Mouse (Mus musculus) spleen, postnatal 4 days (tissue): ENCODE measurements around the gene Yipf7.

Experiments used
- DNase-seq, 2 experiments: peaks; one replicate each; pipeline ENCODE4 v3.0.0; 2022; ENCODE audit warnings: low spot score in 2 of 2

The Yipf7 gene

DNA sequence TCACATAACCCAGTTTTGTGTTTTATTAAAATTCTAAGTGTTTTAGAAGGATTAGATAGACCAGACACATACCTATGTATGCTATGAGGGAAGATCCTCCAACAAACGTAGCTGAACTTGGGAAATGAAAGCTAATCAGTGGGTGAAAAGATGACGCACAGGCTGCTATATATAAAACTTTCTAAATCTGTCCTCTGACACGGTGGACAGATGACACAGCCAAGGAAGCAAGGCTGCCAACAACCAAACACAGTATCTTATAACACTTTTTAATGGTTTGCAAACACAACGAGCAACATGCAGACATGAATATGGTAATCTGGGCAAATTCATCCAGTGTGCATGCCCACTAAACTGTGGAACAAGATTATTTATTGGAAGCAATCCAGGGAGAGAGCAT is at the start of gene Yipf7:
Gene Yipf7 (minus strand): TSS at position 160 of the 400 bp plus-strand sequence.
- DNase-seq = no peak

DNA sequence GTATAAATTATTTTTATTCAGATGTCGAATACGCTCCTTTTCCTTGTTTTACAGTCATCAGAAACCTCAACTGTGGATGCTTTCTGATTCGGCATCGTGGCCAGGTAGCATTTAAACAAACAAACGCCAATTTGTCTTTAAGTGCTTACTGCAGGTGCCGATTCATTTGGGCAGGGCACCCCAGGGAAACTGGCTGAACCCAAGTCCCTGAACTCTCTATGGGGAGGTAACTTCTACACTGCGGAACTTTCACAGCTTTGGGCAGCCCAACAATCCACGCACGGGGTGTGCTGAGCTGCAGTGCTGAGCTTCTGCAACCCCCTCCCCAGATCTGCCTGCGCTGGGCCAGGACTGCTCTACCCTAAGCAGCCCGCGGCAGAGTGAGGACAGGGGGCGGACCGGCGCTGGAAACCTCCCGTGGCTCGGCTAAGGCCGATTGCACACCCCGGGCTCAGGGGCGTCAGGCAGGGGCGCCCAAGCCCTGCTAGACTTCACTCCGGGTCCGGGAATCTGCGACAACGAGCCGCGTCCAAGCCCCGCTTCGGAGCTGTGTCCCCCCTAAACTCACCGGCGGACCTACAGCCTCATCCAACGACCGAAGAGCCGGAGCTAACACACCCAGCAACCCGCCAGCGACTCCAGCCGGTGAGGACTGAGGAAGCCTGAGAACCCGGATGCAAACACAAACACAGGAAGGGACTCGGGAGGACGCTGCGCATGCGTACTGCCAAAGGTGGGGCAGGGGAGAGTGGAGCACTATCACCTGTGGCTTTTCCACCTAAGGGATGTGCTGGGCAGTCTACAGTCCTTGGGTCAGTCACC is 49.4 kb upstream of the Yipf7 start, which contains the start of gene Gnpda2:
Gene Gnpda2 (minus strand): TSS at position 701 of the 822 bp plus-strand sequence.
- DNase-seq = peak; percentile 74 to 86

DNA sequence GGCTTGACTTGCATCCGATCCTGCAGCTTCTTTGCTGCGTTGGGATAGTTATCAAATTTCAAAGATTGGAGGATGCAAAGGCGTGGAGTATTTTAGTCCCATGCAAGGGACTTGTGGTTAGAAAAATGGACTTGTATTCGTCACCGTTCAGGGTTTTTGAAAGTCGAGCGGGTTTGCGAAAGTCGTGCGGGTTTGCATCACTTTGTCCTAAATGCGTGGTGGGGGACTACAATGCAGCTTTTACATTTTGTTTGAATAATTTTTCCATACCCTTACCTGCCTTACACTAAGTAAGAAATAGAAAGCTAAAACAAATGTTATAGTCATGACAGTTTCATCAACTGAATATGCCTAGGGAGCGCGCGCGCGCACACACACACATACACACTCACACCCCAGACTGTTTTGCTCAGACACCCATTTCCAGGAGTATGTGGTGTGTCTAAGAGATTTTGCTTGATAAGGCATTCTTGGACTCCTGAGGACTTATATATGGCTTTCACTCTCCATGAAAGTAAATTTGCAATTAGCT is 15.0 kb upstream of the Yipf7 start:
- DNase-seq = no peak

DNA sequence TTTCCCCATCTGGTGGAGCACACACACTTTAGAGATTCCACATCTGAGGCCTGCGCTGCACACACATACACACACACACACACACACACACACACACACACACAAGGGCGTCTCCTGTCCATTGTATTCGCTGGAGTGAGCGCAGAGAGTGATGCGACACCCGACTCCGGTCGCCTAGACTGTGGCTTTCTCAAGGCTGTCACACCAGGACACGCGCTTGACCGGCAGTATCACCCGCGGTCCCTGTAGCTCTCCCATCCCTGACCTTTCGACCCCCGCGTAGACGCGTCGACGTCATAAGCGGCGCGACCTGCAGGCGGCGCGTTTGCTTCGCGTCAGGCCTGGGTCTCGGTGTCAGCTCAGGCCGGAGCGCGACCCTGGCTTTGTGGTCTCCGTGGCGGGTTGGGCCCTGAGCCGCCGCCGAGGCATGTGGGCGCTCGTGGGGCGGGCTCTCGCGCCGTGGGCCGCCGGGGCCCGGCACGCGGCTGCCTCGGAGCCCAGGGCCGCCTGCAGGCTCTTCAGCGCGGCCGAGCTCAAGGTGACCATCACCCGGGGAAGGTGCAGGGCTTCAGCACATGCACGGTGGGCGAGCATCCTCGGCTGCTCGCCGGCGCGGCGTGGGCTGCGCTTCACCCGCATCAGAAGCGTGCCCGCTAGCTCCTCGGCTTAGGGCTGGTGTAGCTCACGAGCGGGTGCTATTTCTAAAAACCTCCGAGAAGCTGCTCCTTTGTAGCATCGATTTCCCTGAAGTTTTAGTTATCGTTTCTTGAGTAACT is 14.4 kb upstream of the Yipf7 start, which contains the start of gene Guf1:
Gene Guf1 (plus strand): TSS at position 296 of the 776 bp plus-strand sequence.
- DNase-seq = peak; percentile 89 to 95

DNA sequence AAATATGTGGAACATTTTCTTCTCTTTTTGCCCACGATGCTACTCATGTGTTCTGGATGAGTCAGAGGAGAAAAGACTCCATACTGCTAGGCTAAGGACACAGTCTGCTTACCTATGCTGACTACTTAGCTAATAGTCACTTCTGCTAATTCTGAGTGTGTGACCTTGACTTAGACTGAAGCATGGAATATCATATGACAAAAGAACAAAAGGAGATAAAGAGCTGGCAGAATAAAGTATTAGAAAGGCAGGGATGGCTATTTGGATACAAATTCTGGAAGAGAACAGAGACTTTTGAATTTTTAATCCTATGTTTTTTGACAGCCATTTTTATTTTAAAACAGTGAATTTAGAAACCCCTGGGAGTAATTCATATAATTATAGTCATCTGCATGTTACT is 768 bp downstream of the Yipf7 start:
- no peak for DNase-seq

DNA sequence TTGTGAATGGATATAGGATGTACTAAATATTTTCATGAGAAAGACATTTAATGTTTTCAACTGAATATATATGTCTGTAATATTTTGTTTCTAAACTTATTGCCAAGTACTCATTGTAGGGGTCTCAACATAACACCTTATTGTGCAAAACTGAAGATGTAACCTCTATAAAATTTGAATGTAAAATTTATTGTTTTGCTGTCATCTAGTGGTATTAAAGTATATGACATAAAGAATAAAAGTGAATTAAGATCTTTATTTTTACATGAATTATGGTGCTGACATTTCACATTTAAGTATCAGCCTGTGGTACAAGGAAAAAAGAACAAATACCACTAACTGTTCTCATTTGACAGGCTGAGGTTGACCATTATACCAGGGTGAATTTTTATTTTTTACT is 18.5 kb downstream of the Yipf7 start:
- DNase-seq = no peak

DNA sequence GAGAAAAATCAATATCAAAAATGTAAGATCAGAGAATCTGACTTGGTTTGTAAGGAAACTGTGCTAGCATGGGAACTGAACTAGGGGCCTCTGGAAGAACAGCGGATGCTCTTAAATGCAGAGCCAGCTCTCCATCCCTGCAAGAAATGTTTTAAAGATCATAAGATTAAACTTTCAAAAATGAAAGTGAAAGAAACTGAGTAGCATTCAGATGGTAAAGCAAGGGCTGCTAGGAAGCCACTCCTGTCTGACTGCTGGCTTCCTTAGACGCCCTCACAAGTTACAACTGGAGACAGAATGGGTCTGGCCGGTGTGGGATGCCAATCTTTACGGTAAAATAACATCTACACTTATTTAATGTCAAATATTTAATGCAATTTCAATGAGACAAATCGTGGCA is 20.4 kb downstream of the Yipf7 start:
- DNase-seq = no peak

DNA sequence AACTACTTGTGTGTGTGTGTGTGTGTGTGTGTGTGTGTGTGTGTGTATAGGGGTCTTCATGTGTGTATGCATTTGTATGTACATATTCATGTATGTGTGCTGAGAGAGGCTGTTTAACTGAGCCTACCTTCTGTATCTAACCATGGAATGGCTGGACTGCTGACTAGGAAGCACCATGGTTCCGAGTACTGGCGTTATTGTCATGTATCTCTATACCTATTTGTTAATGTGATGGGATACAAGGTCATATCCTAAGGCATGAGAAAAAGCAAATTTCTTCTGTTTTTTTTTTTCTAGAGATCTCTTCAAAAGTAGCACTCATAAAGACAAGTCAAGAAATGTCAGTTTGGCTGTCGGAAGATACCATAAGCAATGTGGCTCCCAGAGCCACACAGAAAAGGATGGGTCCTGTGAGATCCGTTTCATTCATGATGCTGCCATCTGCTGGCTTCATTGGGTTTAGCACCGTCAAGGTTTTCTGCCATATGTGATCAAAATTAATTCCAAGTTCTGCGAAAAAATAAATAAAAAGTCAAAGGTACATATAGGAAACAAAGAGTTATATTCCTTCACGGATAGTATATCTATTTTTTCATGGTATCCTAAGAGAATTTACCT is 21.7 kb downstream of the Yipf7 start:
- DNase-seq = no peak

DNA sequence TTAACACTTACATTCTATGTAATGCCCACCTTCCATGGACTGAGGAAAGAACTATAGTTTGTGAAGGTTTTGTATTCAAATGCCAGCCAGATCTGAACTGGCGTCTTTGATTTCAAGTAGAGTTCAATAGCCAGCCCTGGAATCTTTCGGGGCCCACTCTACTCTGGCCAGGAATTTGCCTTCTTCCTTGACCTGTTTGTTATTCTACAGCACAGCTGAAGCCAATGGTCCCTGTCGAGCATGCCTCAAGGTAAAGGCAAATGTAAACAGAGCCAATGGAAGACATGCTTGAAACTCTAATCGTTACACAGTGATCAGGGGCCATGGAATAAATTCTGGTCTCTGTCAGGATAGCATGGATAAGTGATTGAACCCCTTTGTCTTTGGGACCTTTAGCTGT is 30.2 kb downstream of the Yipf7 start:
- DNase-seq = no peak

DNA sequence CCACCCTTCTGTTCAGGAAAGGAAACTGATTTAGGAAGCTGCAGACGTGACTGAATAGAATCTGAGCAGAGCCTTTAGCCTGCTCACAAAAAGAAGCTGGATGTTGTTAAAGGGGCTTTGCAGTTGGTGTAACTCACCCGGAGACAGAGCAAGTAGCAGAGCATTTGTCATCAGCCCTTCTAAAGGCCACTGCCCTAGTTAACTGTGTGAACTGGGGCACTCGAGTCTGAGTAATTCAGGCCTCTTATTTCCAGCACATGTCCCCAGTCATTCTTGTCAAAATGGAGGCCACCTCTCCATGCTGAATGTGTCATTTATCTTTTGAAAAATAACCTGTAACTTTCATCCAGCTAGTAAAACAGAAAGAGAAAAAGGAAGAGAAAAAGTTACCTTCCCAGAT is 30.8 kb downstream of the Yipf7 start:
- DNase-seq = no peak

DNA sequence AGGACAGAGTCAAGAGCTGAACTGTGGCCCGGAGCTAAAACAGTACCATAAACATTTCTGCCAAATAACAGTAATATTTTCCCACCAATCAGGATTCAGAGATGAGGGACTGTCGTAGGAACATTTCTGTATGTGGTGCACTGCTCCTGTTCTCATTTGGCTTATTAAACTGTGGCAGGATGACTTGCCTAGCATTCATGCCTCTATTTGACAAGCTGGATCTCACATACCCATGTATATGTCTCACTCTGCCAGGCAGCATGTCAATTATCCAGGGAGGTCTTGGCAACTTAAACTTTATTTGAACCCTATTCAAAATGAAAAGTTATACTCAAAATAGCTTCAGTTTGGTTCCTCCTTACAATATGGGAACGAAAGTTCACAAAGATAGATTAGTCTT is 35.4 kb downstream of the Yipf7 start:
- DNase-seq = no peak

DNA sequence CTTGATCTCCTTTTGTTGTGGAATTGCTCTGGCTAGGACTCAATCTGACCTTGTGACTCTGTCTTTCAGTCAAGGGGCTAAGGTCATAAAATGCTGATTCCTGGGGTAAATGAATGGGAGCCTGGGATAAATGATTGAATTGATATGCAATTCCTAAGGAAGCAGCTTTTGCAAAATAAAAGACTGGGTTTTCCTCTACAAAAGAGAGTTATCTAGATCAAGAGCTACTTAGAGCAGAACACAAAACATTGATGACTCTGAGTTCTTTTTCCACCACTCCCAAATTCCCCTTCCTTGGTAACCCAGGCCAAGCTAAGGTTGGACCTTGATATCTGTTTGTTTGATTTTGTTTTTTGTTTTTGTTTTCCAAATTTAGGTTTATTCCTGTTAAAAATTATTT is 53.4 kb downstream of the Yipf7 start:
- DNase-seq = no peak

DNA sequence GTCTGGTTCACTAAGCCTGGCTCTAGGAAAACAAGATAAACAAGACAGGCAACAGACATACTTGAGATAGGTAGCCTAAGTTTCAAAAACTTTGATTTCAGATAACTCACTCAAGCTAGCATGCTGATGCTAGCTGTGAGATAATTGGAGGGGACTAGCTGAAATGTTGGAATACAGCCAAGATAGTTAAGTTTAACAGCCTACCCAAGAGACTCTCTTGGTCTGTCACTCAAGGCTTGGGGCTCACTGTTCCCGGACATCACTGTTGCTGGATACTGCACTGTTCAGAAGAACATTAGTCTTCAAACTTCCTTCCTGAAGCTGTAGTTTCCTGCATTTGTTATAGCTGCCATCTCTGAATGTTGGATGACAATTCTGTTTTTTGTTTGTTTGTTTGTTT is 74.9 kb downstream of the Yipf7 start:
- DNase-seq = no peak
